Mouse (Mus musculus) embryonic fibroblast, embryonic 13.5 days (primary cell): ENCODE measurements around the gene Rnf135.

Experiments
- CTCF ChIP-seq: IDR thresholded peaks from 2 replicates; pipeline ENCODE4 v1.5.1; 2011; ENCODE audit warnings: mild to moderate bottlenecking, control low read depth, low read length, moderate library complexity, borderline replicate concordance; ENCODE audit not compliant: insufficient read depth
- POLR2A ChIP-seq: IDR thresholded peaks from 2 replicates; pipeline ENCODE4 v1.6.1; 2011; ENCODE audit warnings: low read depth, mild to moderate bottlenecking, control low read depth, low read length, moderate library complexity

- no peak for TF ChIP-seq CTCF
- TF ChIP-seq POLR2A = no peak
These were observed 26.8 kb upstream of the Rnf135 start for GRCm38 (mm10) chr11:80156841-80157240.
